Mouse (Mus musculus): Measurements from ENCODE around the gene Hist1h1t.
"Not testable (repeated sequence)": the region's sequence is repeated elsewhere in the genome, so short reads cannot be mapped to it uniquely, and the experiment has no call there.

Hist1h1t gene

GRCm38 (mm10) chr13:23698996-23699395 lies 3.4 kb downstream of the Hist1h1t start:
- peak in 1 of 2 experiments; percentile 0 for DNase-seq (ENCODE audit: low spot score in 2 of 2)

GRCm38 (mm10) chr13:23699767-23700166 lies 4.2 kb downstream of the Hist1h1t start:
- DNase-seq (ENCODE audit: low spot score in 2 of 2) = no peak

- peak; percentile 78 to 86 for DNase-seq (ENCODE audit: low spot score in 2 of 2)
Measured at GRCm38 (mm10) chr13:23700786-23701520, 5.3 kb downstream of the Hist1h1t start.

- no peak for DNase-seq (ENCODE audit: low spot score in 2 of 2)
Measured at GRCm38 (mm10) chr13:23702220-23702619, 6.6 kb downstream of the Hist1h1t start.

- not testable (repeated sequence) for DNase-seq (ENCODE audit: low spot score in 2 of 2)
Measured at GRCm38 (mm10) chr13:23702801-23703200, 7.2 kb downstream of the Hist1h1t start.

GRCm38 (mm10) chr13:23705751-23706356 lies 10.2 kb downstream of the Hist1h1t start:
- no peak for DNase-seq (ENCODE audit: low spot score in 2 of 2)

- no peak for DNase-seq (ENCODE audit: low spot score in 2 of 2)
Measured at GRCm38 (mm10) chr13:23706771-23707170, 11.2 kb downstream of the Hist1h1t start.

- DNase-seq (ENCODE audit: low spot score in 2 of 2) = no peak
Measured at GRCm38 (mm10) chr13:23708041-23708440, 12.4 kb downstream of the Hist1h1t start.

- DNase-seq (ENCODE audit: low spot score in 2 of 2) = no peak
Measured at GRCm38 (mm10) chr13:23708654-23709053, 13.0 kb downstream of the Hist1h1t start.

GRCm38 (mm10) chr13:23709714-23710373 lies 14.2 kb downstream of the Hist1h1t start:
- no peak for DNase-seq (ENCODE audit: low spot score in 2 of 2)

GRCm38 (mm10) chr13:23710374-23711089 lies 14.9 kb downstream of the Hist1h1t start, which contains the start of gene Hfe:
Gene Hfe (minus strand): TSS chr13:23710854.
- DNase-seq (ENCODE audit: low spot score in 2 of 2) = peak; percentile 55

GRCm38 (mm10) chr13:23716261-23717042 lies 20.8 kb downstream of the Hist1h1t start:
- DNase-seq (ENCODE audit: low spot score in 2 of 2) = peak in 1 of 2 experiments; percentile 35

- DNase-seq (ENCODE audit: low spot score in 2 of 2) = no peak
Measured at GRCm38 (mm10) chr13:23717176-23717575, 21.6 kb downstream of the Hist1h1t start.

- DNase-seq (ENCODE audit: low spot score in 2 of 2) = not testable (repeated sequence)
Measured at GRCm38 (mm10) chr13:23717593-23718245, 22.1 kb downstream of the Hist1h1t start.

GRCm38 (mm10) chr13:23724239-23724638 lies 28.6 kb downstream of the Hist1h1t start:
- no peak for DNase-seq (ENCODE audit: low spot score in 2 of 2)

- no peak for DNase-seq (ENCODE audit: low spot score in 2 of 2)
Measured at GRCm38 (mm10) chr13:23725213-23725612, 29.6 kb downstream of the Hist1h1t start.

- no peak for DNase-seq (ENCODE audit: low spot score in 2 of 2)
Measured at GRCm38 (mm10) chr13:23728472-23729191, 33.0 kb downstream of the Hist1h1t start.

- DNase-seq (ENCODE audit: low spot score in 2 of 2) = no peak
Measured at GRCm38 (mm10) chr13:23729192-23729525, 33.5 kb downstream of the Hist1h1t start.

- no peak for DNase-seq (ENCODE audit: low spot score in 2 of 2)
Measured at GRCm38 (mm10) chr13:23729706-23730105, 34.1 kb downstream of the Hist1h1t start.

- no peak for DNase-seq (ENCODE audit: low spot score in 2 of 2)
Measured at GRCm38 (mm10) chr13:23730479-23730878, 34.9 kb downstream of the Hist1h1t start.
